Mouse (Mus musculus) brain, embryonic 14.5 days (tissue): Measurements from ENCODE around the gene Grk5. TPM values are rescaled to one million over a fixed set of nuclear protein-coding genes. Genes with fewer than 3 reads are reported as not detected.

Experiments used
- DNase-seq: peaks from one replicate; pipeline ENCODE4 v3.0.0-alpha.2; 2011; ENCODE audit warnings: low read depth
- CTCF ChIP-seq: fragments of 200-500 bp; IDR thresholded peaks from 2 replicates; pipeline ENCODE4 v1.5.1; 2012; ENCODE audit warnings: inconsistent platforms, mild to moderate bottlenecking, moderate library complexity, borderline replicate concordance; ENCODE audit not compliant: insufficient read depth, insufficient read length; ENCODE audit errors: extremely low read depth
- POLR2A ChIP-seq: fragments of 200-500 bp; IDR thresholded peaks from 2 replicates; pipeline ENCODE4 v1.6.1; 2012; ENCODE audit warnings: mild to moderate bottlenecking, inconsistent platforms, borderline replicate concordance; ENCODE audit not compliant: poor library complexity, insufficient read depth, insufficient read length, severe bottlenecking; ENCODE audit errors: extremely low read depth
- polyA plus RNA-seq: library from polyadenylated mRNA; depleted of rRNA; stranded (reverse); fragments of >200 nt; gene quantifications from 2 replicates; pipeline ENCODE4 v1.2.3, GENCODE M21; 2012

Gene Grk5
- polyA plus RNA-seq, 1 experiment, result 6.8 TPM

DNA sequence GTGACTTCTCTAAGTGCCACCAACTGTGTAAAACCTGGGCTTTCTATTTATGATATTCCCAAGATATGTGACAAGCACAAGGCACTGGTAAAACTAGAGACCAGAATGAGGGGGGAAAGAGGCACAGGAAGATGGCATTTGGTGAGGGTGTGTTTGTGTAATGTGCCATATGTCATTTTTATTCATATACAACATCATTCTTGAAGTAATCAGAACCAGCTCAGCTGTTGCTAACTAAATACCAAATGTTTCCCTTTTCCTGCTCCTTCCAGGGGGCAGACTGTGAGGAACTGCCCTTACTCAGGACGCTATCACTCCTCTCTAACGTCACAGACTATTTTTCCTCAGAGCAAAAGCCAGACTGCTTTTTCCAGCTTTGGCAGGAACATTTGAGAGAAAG, 132.0 kb downstream of the Grk5 start:
- DNase-seq, result peak; percentile 63
- TF ChIP-seq POLR2A (no peak), CTCF (no peak)

DNA sequence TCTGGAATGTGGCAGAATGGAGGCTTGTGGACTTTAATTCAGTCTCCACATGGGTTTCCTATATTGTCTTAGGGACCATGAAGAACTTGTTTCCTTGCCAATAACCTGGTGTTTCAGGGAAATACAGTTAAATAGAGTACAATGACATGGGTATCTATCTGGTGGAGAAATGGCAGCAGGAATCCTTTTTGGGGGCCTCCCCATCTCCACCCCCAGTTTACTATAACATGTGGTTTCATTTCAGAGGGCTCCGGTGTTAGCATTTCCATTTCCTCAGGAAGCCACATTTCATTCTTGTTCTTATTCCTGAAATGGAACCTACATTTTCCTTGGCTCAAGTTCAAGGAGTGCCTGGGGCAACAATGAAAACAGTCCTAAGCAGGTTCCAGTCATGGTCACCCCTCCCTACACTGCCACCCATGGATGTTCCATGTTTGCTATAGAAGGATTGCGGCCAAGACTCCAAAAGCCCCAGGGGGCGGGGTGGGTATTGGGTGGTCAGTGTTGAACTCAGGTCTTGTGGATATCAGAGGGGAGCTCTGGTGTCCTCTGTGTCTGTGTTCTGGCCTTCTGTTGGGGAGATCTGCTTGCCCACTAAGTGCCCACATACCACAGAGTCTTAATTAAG, 132.5 kb downstream of the Grk5 start:
- DNase-seq, result peak; percentile 4
- TF ChIP-seq POLR2A (no peak), CTCF (no peak)

DNA sequence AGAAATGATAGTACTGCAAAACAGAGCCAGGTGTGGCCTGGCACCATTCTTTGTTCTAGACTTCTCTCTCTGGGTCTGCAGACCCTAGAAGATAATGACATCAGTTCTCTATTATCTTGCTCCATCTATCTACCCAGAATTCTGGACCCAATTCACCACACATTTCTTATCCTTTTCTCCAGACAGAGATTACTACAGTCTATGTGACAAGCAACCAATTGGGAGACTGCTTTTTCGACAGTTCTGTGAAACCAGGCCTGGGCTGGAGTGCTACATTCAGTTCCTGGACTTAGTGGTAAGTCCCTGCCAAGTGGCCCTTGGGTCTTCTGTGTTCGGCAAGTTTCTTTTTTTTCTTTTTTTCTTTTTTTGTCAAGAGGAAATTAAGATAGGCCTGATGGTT, 142.0 kb downstream of the Grk5 start:
- DNase-seq, result no peak
- TF ChIP-seq POLR2A, result no peak
- TF ChIP-seq CTCF, result no peak

DNA sequence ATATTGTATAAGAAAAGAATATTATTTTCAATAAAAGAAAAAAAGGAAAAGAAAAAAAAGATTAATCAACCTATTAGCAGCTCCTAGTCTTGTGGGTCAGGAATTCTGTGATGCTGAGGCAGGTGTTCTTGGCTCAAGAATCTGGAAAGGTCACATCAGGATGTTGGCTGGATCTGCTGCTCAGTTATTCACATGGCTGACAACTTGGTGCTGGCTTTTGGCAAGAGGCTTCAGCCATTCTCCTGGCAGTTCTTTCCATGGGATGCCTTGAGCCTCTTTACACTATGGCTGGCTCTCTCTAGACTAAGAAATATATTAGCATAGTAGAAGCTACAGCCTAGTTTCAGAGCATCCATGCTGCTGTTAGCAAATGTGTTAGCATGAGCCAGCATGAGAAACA, 149.6 kb downstream of the Grk5 start:
- TF ChIP-seq CTCF, result no peak
- no peak for TF ChIP-seq POLR2A
- DNase-seq, result no peak

DNA sequence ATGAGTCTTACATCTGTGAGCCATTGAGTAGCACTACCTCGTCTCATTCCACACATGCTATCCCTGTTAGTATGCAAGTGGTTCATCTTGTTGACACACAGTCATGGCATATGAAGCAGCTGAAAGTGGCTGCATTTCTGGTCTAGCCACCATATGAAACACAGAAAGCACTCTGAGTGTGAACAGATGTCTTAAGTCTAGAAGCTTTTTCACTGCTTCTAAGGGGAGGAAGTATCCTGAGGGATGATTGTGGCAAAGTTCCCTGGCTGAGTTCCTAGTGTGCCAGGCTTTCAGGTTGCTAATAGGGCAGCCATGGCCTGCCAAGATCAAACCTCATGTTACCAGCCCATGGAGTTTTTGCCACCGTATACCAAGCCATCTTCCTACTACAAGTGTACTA, 159.1 kb downstream of the Grk5 start:
- no peak for TF ChIP-seq POLR2A
- no peak for TF ChIP-seq CTCF
- peak; percentile 44 for DNase-seq

DNA sequence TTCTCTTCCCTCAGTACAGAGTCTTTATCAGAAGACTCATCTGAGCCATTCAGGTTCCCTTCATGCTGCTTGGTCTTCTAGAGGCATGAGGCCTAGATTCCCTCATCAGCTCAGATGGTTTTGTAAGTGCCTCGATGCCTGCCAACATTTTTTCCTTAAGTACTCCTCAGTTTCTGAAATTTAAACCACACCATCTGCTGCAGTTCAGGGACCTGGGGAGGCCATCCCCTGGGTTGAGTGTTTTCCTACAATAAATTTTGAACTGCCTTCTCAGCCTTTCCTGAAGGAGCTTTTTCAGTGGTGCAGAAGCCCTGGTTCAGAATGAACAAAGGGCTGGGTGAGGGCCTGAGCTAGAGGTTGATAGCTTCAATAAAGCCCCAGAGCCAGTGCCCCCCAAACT, 159.9 kb downstream of the Grk5 start:
- no peak for DNase-seq
- no peak for TF ChIP-seq CTCF
- no peak for TF ChIP-seq POLR2A

DNA sequence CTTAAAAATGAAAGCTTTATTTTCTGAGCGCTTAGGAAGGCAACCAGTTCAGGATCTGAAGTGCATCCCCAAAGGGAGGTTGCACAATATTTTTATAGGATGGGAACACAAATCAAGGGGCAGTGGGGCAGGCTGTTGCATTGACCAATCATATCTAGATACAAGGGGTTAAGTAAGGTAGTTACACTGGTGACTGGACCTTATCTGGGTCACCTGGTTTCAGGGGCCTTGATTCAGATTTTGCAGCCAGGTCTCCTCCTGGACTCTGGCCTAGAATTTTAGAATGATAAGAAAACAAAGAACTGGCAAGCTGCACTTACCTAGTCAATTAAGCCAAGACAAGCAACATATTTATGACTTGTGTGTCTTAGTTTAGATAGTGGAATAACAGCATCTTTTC, 161.6 kb downstream of the Grk5 start:
- DNase-seq, result no peak

DNA sequence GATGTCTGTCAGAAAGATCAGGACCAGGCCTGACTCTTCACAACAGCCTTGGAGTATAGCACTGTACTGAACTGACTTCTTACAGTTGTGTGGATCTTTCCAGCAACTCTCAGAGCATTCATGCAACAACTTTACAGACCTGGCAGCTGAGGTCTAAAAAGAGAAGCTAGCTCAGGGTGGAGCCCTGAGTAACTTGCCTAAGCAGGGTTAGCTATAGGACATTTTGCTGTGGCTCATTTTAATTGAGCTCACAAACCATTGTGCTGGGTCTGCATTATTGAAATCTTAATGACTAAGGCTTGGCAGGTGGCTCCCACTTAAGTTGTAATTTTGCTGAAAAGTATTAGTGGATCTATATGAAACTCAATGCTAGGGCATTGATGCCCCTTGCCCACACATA, 162.5 kb downstream of the Grk5 start:
- TF ChIP-seq POLR2A, result no peak
- TF ChIP-seq CTCF, result no peak

More for the DNA sequence above, 161.6 kb downstream of the Grk5 start:
- no peak for TF ChIP-seq POLR2A
- TF ChIP-seq CTCF, result no peak

DNA sequence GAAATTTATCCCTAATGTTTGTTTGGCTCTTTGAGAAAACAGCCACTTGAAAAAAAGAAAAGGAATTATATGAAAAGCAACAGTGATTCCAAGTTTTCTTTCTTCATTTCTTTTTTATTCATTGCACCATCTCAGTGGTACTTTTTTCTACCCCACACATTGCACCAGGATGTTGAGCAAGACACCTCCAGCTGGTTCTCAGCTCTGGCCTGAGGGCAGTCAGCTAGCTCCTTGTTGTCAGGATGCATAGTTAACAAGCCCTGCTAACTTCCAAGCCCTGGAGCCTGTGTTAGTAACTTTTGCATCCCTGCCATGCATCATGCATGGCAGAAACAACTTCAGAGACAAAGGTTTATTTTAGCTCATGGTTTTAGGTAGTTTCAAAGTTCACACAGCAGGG, 163.2 kb downstream of the Grk5 start:
- no peak for DNase-seq
- TF ChIP-seq CTCF (no peak), POLR2A (no peak)

More for the DNA sequence above, 162.5 kb downstream of the Grk5 start:
- DNase-seq, result no peak

DNA sequence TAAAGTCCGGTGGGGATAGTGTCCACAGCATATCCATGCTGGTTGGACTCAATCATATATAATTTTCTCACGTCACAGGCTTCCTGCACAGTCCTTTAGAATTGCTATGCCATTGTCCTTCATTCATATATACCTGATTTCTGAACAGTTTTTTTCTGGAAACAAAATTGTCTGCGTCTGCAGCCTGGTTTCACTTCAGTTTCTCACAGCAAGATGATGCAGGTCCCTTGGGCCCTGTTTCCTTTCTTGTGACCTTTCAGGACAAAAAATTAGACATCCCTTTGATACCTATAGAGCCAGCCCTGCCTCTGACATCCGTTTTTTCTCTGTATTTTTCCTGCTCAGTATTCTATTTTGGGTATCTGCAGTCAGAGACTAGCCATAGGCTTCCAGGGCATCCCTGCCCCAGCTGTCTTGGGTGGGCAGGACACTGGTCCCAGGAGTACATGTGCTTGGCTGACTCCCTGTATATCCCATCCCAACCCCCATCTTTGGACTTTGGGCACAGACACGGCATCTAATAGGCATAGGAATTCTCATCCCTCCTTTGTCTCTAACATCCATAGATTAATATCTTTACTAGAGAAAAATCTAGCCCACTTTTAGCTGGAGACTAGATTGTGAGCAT, 167.3 kb downstream of the Grk5 start:
- TF ChIP-seq POLR2A (no peak), CTCF (no peak)
- DNase-seq, result no peak

DNA sequence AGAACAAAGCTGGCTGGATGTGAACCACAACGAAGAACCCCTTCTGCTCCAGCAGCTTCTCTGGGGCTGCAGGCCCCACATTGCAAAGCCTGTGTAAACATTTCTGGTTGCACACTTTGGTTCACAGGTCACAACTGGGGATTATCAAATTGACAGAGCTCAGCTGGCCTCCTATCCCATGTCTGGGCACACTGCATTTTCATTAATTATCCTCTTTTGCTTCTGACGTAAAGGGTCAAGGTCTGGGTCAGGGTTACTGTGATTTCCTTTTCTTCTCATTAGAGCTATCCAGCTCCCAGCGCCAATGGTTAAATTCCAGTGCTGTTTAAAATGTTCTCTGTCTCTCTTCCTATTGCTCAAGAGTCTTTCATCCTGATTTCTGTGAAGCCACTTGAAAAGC, 168.0 kb downstream of the Grk5 start:
- TF ChIP-seq POLR2A (no peak), CTCF (no peak)
- no peak for DNase-seq

DNA sequence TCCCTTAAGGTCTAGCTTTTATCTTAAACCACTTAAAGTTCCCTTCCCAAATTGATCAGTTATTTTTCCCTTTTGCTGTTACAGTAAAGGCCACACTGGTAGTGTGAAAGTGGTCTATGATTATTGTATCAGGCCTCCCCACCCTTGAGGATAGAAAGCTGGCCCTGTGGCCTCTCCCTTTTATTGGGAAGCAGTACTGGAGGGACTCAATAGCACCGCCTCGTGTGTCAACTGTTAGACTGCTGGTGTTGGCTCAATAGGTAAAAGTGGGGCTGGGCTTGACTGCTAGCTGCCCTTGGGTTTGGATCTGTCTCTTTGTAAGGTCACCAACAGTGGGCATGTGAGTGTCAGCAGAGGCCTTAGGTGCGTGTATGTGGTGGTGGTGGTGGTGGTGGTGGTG, 174.8 kb downstream of the Grk5 start:
- TF ChIP-seq POLR2A (no peak), CTCF (no peak)
- DNase-seq, result no peak
